Mouse (Mus musculus): ENCODE data around the gene Slc16a7.

The Slc16a7 gene

GRCm38 (mm10) chr10:125175013-125175650, 214.1 kb downstream of the Slc16a7 start:
- no peak for DNase-seq

- DNase-seq = no peak
Measured at GRCm38 (mm10) chr10:125171625-125172024, 217.6 kb downstream of the Slc16a7 start.

GRCm38 (mm10) chr10:125171154-125171553, 218.1 kb downstream of the Slc16a7 start:
- DNase-seq = no peak

Measured in kidney, adult 18-20 months (tissue).